Mouse (Mus musculus) kidney, embryonic 15.5 days (tissue): Measurements from ENCODE around the gene Zic4. TPM values are rescaled to one million over a fixed set of nuclear protein-coding genes. Genes with fewer than 3 reads are reported as not detected.

ENCODE experiments used
- ATAC-seq: fragments of 200-750 bp; cut with Nextera tagmentation; replicated peaks from 2 replicates; pipeline ENCODE4 v1.8.0; 2017; ENCODE audit warnings: moderate TSS enrichment; ENCODE audit not compliant: low FRiP score
- H3K27ac ChIP-seq: fragments of 300-500 bp; sonication (generic); 2 replicates; pipeline ENCODE4 v1.5.1; 2015; ENCODE audit warnings: mild to moderate bottlenecking, inconsistent platforms
- H3K27me3 ChIP-seq: fragments of 300-500 bp; sonication (generic); 2 replicates; pipeline ENCODE4 v1.6.1; 2015; ENCODE audit warnings: inconsistent platforms
- H3K36me3 ChIP-seq: fragments of 300-500 bp; sonication (generic); 2 replicates; pipeline ENCODE4 v1.6.1; 2015; ENCODE audit warnings: inconsistent platforms
- H3K4me1 ChIP-seq: fragments of 300-500 bp; sonication (generic); 2 replicates; pipeline ENCODE4 v1.6.1; 2015; ENCODE audit warnings: inconsistent platforms
- H3K4me2 ChIP-seq: fragments of 300-500 bp; sonication (generic); 2 replicates; pipeline ENCODE4 v1.6.1; 2015; ENCODE audit warnings: moderate library complexity, mild to moderate bottlenecking, inconsistent platforms
- H3K4me3 ChIP-seq: fragments of 300-500 bp; sonication (generic); replicated peaks from 2 replicates; pipeline ENCODE4 v1.5.1; 2015; ENCODE audit warnings: mild to moderate bottlenecking, inconsistent platforms
- H3K9ac ChIP-seq: fragments of 300-500 bp; sonication (generic); 2 replicates; pipeline ENCODE4 v1.6.1; 2015; ENCODE audit warnings: mild to moderate bottlenecking, inconsistent platforms
- H3K9me3 ChIP-seq: fragments of 300-500 bp; sonication (generic); replicated peaks from 2 replicates; pipeline ENCODE4 v1.6.1; 2016; ENCODE audit warnings: inconsistent platforms
- WGBS: fragments of 180-500 bp; shearing (Covaris S2); methylation state at CpG from one replicate; pipeline ENCODE4 v1.1.7; 2015; ENCODE audit warnings: mixed read lengths; 5-methylcytosine and 5-hydroxymethylcytosine counted together
- polyA plus RNA-seq: library from polyadenylated mRNA; unstranded; fragments of >200 nt; fragmentation: Nextera tagmentation; extraction: Ambion mirVana; gene quantifications from 2 replicates; pipeline ENCODE4 v1.2.1, GENCODE M21; 2015

Zic4 gene
- polyA plus RNA-seq, 1 experiment from 2014 or later, result not detected

- Histone ChIP-seq H3K27me3 (peaks cover 93% of the 10 kb centered on the region), H3K4me1 (peaks cover 6% of the 10 kb centered on the region), H3K36me3 (no peaks in the 10 kb centered on the region), H3K9me3 (no peaks in the 10 kb centered on the region), H3K9ac (no peak overlapping the region), H3K4me3 (peak overlapping the region; percentile 28), H3K27ac (no peak overlapping the region), H3K4me2 (peak overlapping the region; percentile 48)
- no peak for ATAC-seq
- WGBS, result under 1% methylated on average over 34 of the region's 35 CpGs
Observed at GRCm38 (mm10) chr9:91355629-91356352, 6.4 kb upstream of the Zic4 start.

GRCm38 (mm10) chr9:91356353-91356740, 5.9 kb upstream of the Zic4 start:
- Histone ChIP-seq H3K4me2 (no peak overlapping the region), H3K27me3 (peaks cover 93% of the 10 kb centered on the region), H3K9me3 (no peaks in the 10 kb centered on the region), H3K36me3 (no peaks in the 10 kb centered on the region), H3K27ac (no peak overlapping the region), H3K4me3 (no peak overlapping the region), H3K9ac (no peak overlapping the region), H3K4me1 (peaks cover 6% of the 10 kb centered on the region)
- no peak for ATAC-seq
- WGBS, result 10% methylated on average over 4 of the region's 4 CpGs

- Histone ChIP-seq H3K27ac (no peak overlapping the region), H3K4me1 (peaks cover 14% of the 10 kb centered on the region), H3K9me3 (no peaks in the 10 kb centered on the region), H3K9ac (no peak overlapping the region), H3K4me2 (no peak overlapping the region), H3K27me3 (peaks cover 93% of the 10 kb centered on the region), H3K36me3 (no peaks in the 10 kb centered on the region), H3K4me3 (no peak overlapping the region)
- WGBS, result 4% methylated on average over 3 of the region's 3 CpGs
- ATAC-seq, result no peak
Observed at GRCm38 (mm10) chr9:91357321-91357720, 4.9 kb upstream of the Zic4 start.

- no peak for ATAC-seq
- WGBS, result 8% methylated on average over 10 of the region's 10 CpGs
Observed at GRCm38 (mm10) chr9:91358851-91359687, 3.1 kb upstream of the Zic4 start.

GRCm38 (mm10) chr9:91360151-91361032, 1.8 kb upstream of the Zic4 start:
- no peak overlapping the region for H3K27ac ChIP-seq
- no peak for ATAC-seq
- no peaks in the 10 kb centered on the region for H3K36me3 ChIP-seq
- no peak overlapping the region for H3K4me2 ChIP-seq
- 3% methylated on average over 21 of the region's 21 CpGs for WGBS
- H3K4me1 ChIP-seq, result peaks cover 30% of the 10 kb centered on the region
- H3K9me3 ChIP-seq, result no peaks in the 10 kb centered on the region
- no peak overlapping the region for H3K9ac ChIP-seq
- peaks cover 92% of the 10 kb centered on the region for H3K27me3 ChIP-seq
- H3K4me3 ChIP-seq, result no peak overlapping the region

More at GRCm38 (mm10) chr9:91358851-91359687, 3.1 kb upstream of the Zic4 start:
- Histone ChIP-seq H3K9ac (no peak overlapping the region), H3K4me2 (no peak overlapping the region), H3K4me3 (no peak overlapping the region), H3K9me3 (no peaks in the 10 kb centered on the region), H3K36me3 (no peaks in the 10 kb centered on the region), H3K27ac (no peak overlapping the region), H3K4me1 (peaks cover 17% of the 10 kb centered on the region), H3K27me3 (peaks cover 93% of the 10 kb centered on the region)

- H3K4me3 ChIP-seq, result peak overlapping the region; percentile 40
- peak overlapping the region; percentile 51 for H3K4me2 ChIP-seq
- no peak overlapping the region for H3K27ac ChIP-seq
- 0 out of 2 replicates have a peak, but pooled peaks have one; percentile 1 for ATAC-seq
- H3K36me3 ChIP-seq, result no peaks in the 10 kb centered on the region
- H3K9me3 ChIP-seq, result no peaks in the 10 kb centered on the region
- WGBS, result 1% methylated on average over 35 of the region's 35 CpGs
- H3K9ac ChIP-seq, result no peak overlapping the region
- H3K27me3 ChIP-seq, result peaks cover 91% of the 10 kb centered on the region
- peaks cover 26% of the 10 kb centered on the region for H3K4me1 ChIP-seq
Observed at GRCm38 (mm10) chr9:91361033-91361855, 969 bp upstream of the Zic4 start.

GRCm38 (mm10) chr9:91363011-91363730, 958 bp downstream of the Zic4 start:
- no peaks in the 10 kb centered on the region for H3K36me3 ChIP-seq
- WGBS, result 4% methylated on average over 14 of the region's 14 CpGs
- peaks cover 26% of the 10 kb centered on the region for H3K4me1 ChIP-seq
- H3K27ac ChIP-seq, result no peak overlapping the region
- H3K4me2 ChIP-seq, result no peak overlapping the region
- no peak for ATAC-seq
- H3K9me3 ChIP-seq, result no peaks in the 10 kb centered on the region
- H3K4me3 ChIP-seq, result no peak overlapping the region
- no peak overlapping the region for H3K9ac ChIP-seq
- H3K27me3 ChIP-seq, result peaks cover 90% of the 10 kb centered on the region

- no peak overlapping the region for H3K9ac ChIP-seq
- no peaks in the 10 kb centered on the region for H3K36me3 ChIP-seq
- H3K27ac ChIP-seq, result no peak overlapping the region
- H3K4me2 ChIP-seq, result no peak overlapping the region
- no peak for ATAC-seq
- no peaks in the 10 kb centered on the region for H3K9me3 ChIP-seq
- H3K27me3 ChIP-seq, result peaks cover 94% of the 10 kb centered on the region
- under 1% methylated on average over 7 of the region's 7 CpGs for WGBS
- 0 out of 2 replicates have a peak overlapping the region, but pooled peaks have one; percentile 24 for H3K4me3 ChIP-seq
- peaks cover 26% of the 10 kb centered on the region for H3K4me1 ChIP-seq
Observed at GRCm38 (mm10) chr9:91363814-91364126, 1.6 kb downstream of the Zic4 start.

GRCm38 (mm10) chr9:91364127-91364970, 2.1 kb downstream of the Zic4 start:
- Histone ChIP-seq H3K9ac (no peak overlapping the region), H3K36me3 (no peaks in the 10 kb centered on the region), H3K4me3 (peak overlapping the region; percentile 24), H3K9me3 (no peaks in the 10 kb centered on the region), H3K4me1 (peaks cover 26% of the 10 kb centered on the region), H3K27me3 (peaks cover 94% of the 10 kb centered on the region), H3K4me2 (peak overlapping the region; percentile 42), H3K27ac (no peak overlapping the region)
- WGBS, result 1% methylated on average over 77 of the region's 77 CpGs
- ATAC-seq, result peak; percentile 24

GRCm38 (mm10) chr9:91364971-91365501, 2.8 kb downstream of the Zic4 start:
- H3K4me2 ChIP-seq, result peak overlapping the region; percentile 42
- peaks cover 95% of the 10 kb centered on the region for H3K27me3 ChIP-seq
- no peak overlapping the region for H3K27ac ChIP-seq
- H3K9ac ChIP-seq, result no peak overlapping the region
- H3K4me1 ChIP-seq, result peaks cover 26% of the 10 kb centered on the region
- H3K9me3 ChIP-seq, result no peaks in the 10 kb centered on the region
- H3K4me3 ChIP-seq, result peak overlapping the region; percentile 24
- ATAC-seq, result peak; percentile 67
- WGBS, result under 1% methylated on average over 42 of the region's 42 CpGs
- H3K36me3 ChIP-seq, result no peaks in the 10 kb centered on the region
